Mouse (Mus musculus) ES-E14 (cell line): ENCODE data around the gene Syce1l. TPM values are rescaled to one million over a fixed set of nuclear protein-coding genes. Genes with fewer than 3 reads are reported as not detected.

ENCODE experiments used
- DNase-seq: peaks from one replicate; pipeline ENCODE4 v3.0.0-alpha.2; 2013; ENCODE audit warnings: low read depth, low spot score
- H3K27ac ChIP-seq: 2 replicates; pipeline ENCODE4 v1.5.1; 2012; ENCODE audit warnings: low read depth, mild to moderate bottlenecking, low read length, moderate library complexity, mixed read lengths; ENCODE audit not compliant: poor library complexity, insufficient read depth, severe bottlenecking
- H3K36me3 ChIP-seq: 2 replicates; pipeline ENCODE4 v1.6.1; 2012; ENCODE audit warnings: mild to moderate bottlenecking, low read length, moderate library complexity, mixed read lengths; ENCODE audit not compliant: control insufficient read depth, poor library complexity, insufficient read depth, severe bottlenecking
- H3K4me1 ChIP-seq, 2 experiments: fragments of 150-350 bp in 1 of 2; sonication (generic) in 1 of 2; 2 replicates each; pipeline ENCODE4 v1.6.1; 2012; ENCODE audit warnings: low read length in 2 of 2, mild to moderate bottlenecking in 1 of 2, mixed read lengths in 1 of 2; ENCODE audit not compliant: control insufficient read depth in 2 of 2, insufficient read depth in 2 of 2, poor library complexity in 1 of 2
- H3K4me3 ChIP-seq, 2 experiments: fragments of 150-350 bp in 1 of 2; sonication (generic) in 1 of 2; 2 replicates each; pipeline ENCODE4 v1.5.1; 2012; ENCODE audit warnings: low read length in 2 of 2, low read depth in 1 of 2, mild to moderate bottlenecking in 1 of 2, mixed read lengths in 1 of 2; ENCODE audit not compliant: insufficient read depth in 1 of 2, poor library complexity in 1 of 2, severe bottlenecking in 1 of 2
- H3K9ac ChIP-seq: 2 replicates; pipeline ENCODE4 v1.6.1; 2012; ENCODE audit warnings: low read depth, mild to moderate bottlenecking, low read length, mixed read lengths; ENCODE audit not compliant: poor library complexity, insufficient read depth, severe bottlenecking
- H3K9me3 ChIP-seq: fragments of 150-350 bp; sonication (generic); 2 replicates; pipeline ENCODE4 v1.6.1; 2012; ENCODE audit warnings: low read depth, mild to moderate bottlenecking, low read length; ENCODE audit not compliant: control insufficient read depth, insufficient read depth
- CHD2 ChIP-seq: IDR thresholded peaks from 2 replicates; pipeline ENCODE4 v1.6.1; 2014; ENCODE audit warnings: mild to moderate bottlenecking, low read depth, low read length, inconsistent platforms
- HCFC1 ChIP-seq: IDR thresholded peaks from 2 replicates; pipeline ENCODE4 v1.6.1; 2012; ENCODE audit warnings: low read length, inconsistent platforms, borderline replicate concordance; ENCODE audit not compliant: insufficient read depth
- MAFK ChIP-seq: IDR thresholded peaks from 2 replicates; pipeline ENCODE4 v1.6.1; 2014; ENCODE audit warnings: mild to moderate bottlenecking, low read depth, low read length, inconsistent platforms; ENCODE audit not compliant: insufficient read depth
- ZC3H11A ChIP-seq: IDR thresholded peaks from 2 replicates; pipeline ENCODE4 v1.6.1; 2012; ENCODE audit warnings: low read depth, mild to moderate bottlenecking, inconsistent platforms, low read length, borderline replicate concordance
- ZNF384 ChIP-seq: IDR thresholded peaks from 2 replicates; pipeline ENCODE4 v1.6.1; 2012; ENCODE audit warnings: low read depth, low read length, inconsistent platforms
- in situ Hi-C, 2 experiments: fragments of 600-800 bp; cut with MboI; formaldehyde crosslinking; loops; one replicate each; pipeline ENCODE4 v1.15.1; 2025; ENCODE audit warnings: low sequenced_read_pairs in 2 of 2, inconsistent platforms in 1 of 2; ENCODE audit not compliant: unreplicated experiment in 2 of 2
- total RNA-seq: library from RNA; depleted of rRNA; stranded (reverse); fragments of 300-350 nt; gene quantifications from 2 replicates; pipeline ENCODE4 v1.2.3, GENCODE M21; 2012

Syce1l gene
- total RNA-seq, 1 experiment, result not detected

- H3K36me3 ChIP-seq, result no peaks in the 10 kb centered on the region
- no peaks in the 10 kb centered on the region for H3K4me1 ChIP-seq
- in situ Hi-C loops, result loop anchor here in 1 of 2 experiments (25.0 kb wide), 1 partner anchor 331 kb away; no protein-coding TSS in a partner anchor
- DNase-seq, result no peak
- no peak for TF ChIP-seq MAFK
- no peak for TF ChIP-seq CHD2
- TF ChIP-seq ZNF384, result no peak
- TF ChIP-seq ZC3H11A, result no peak
- TF ChIP-seq HCFC1, result no peak
- no peaks in the 10 kb centered on the region for H3K9me3 ChIP-seq
- H3K4me3 ChIP-seq, result no peak overlapping the region
- no peak overlapping the region for H3K27ac ChIP-seq
- H3K9ac ChIP-seq, result no peak overlapping the region
Observed at GRCm38 (mm10) chr8:113656154-113656553, 13.1 kb downstream of the Syce1l start.

GRCm38 (mm10) chr8:113656681-113657298 is 13.8 kb downstream of the Syce1l start:
- H3K36me3 ChIP-seq, result no peaks in the 10 kb centered on the region
- no peak for TF ChIP-seq CHD2
- no peak for TF ChIP-seq HCFC1
- TF ChIP-seq ZC3H11A, result no peak
- no peak for TF ChIP-seq ZNF384
- no peak for TF ChIP-seq MAFK
- H3K4me1 ChIP-seq, result no peaks in the 10 kb centered on the region
- H3K27ac ChIP-seq, result no peak overlapping the region
- no peak overlapping the region for H3K9ac ChIP-seq
- no peaks in the 10 kb centered on the region for H3K9me3 ChIP-seq
- no peak overlapping the region for H3K4me3 ChIP-seq
- in situ Hi-C loops, result loop anchor here in 1 of 2 experiments (25.0 kb wide), 1 partner anchor 331 kb away; no protein-coding TSS in a partner anchor
- no peak for DNase-seq

- no peak for DNase-seq
- Histone ChIP-seq H3K4me1 (no peaks in the 10 kb centered on the region), H3K9me3 (no peaks in the 10 kb centered on the region), H3K4me3 (no peak overlapping the region), H3K9ac (no peak overlapping the region), H3K27ac (no peak overlapping the region), H3K36me3 (no peaks in the 10 kb centered on the region)
- no peak for TF ChIP-seq ZC3H11A
- no peak for TF ChIP-seq MAFK
- TF ChIP-seq ZNF384, result no peak
- in situ Hi-C loops, result loop anchor here (10.0 to 25.0 kb wide), 3 partner anchors 327 to 775 kb away; partner anchors contain the start of gene Wwox (in 1 of the 2)
Observed at GRCm38 (mm10) chr8:113660128-113660527, 17.1 kb downstream of the Syce1l start.

- Histone ChIP-seq H3K9ac (no peak overlapping the region), H3K36me3 (no peaks in the 10 kb centered on the region), H3K4me3 (no peak overlapping the region), H3K9me3 (no peaks in the 10 kb centered on the region), H3K27ac (no peak overlapping the region), H3K4me1 (no peaks in the 10 kb centered on the region)
- TF ChIP-seq ZC3H11A (peak; percentile 97), CHD2 (no peak)
- DNase-seq, result peak; percentile 60
- in situ Hi-C loops, result loop anchor here (10.0 to 25.0 kb wide), 3 partner anchors 323 to 770 kb away; partner anchors contain the start of gene Wwox (in 1 of the 2)
Observed at GRCm38 (mm10) chr8:113664544-113664943, 21.5 kb downstream of the Syce1l start.

GRCm38 (mm10) chr8:113665036-113665435 is 22.0 kb downstream of the Syce1l start:
- H3K9ac ChIP-seq, result no peak overlapping the region
- in situ Hi-C loops, result loop anchor here (10.0 to 25.0 kb wide), 3 partner anchors 322 to 770 kb away; partner anchors contain the start of gene Wwox (in 1 of the 2)
- H3K27ac ChIP-seq, result no peak overlapping the region
- H3K9me3 ChIP-seq, result no peaks in the 10 kb centered on the region
- H3K4me3 ChIP-seq, result no peak overlapping the region
- no peak for DNase-seq
- H3K4me1 ChIP-seq, result no peaks in the 10 kb centered on the region
- TF ChIP-seq MAFK (no peak), CHD2 (no peak), ZNF384 (no peak), HCFC1 (no peak), ZC3H11A (no peak)
- H3K36me3 ChIP-seq, result no peaks in the 10 kb centered on the region
